Mouse (Mus musculus) stomach, postnatal 0 days (tissue): ENCODE data around the gene Syf2.

Experiments
- CTCF ChIP-seq: IDR thresholded peaks from 2 replicates; pipeline ENCODE4 v1.5.1; 2016; ENCODE audit warnings: antibody characterized with exemption, low read depth, mild to moderate bottlenecking, moderate library complexity
- EP300 ChIP-seq: optimal IDR thresholded peaks from 2 replicates; pipeline ENCODE3; 2016; ENCODE audit warnings: antibody characterized with exemption

GRCm38 (mm10) chr4:134955845-134956244 lies 25.1 kb downstream of the Syf2 start:
- TF ChIP-seq CTCF (no peak), EP300 (no peak)
